Mouse (Mus musculus) olfactory bulb, adult 2 months (tissue): ENCODE results near the gene Apba3.

Experiments used
- CTCF ChIP-seq: fragments of 200-500 bp; IDR thresholded peaks from 2 replicates; pipeline ENCODE4 v1.5.1; 2012; ENCODE audit warnings: low read depth, mild to moderate bottlenecking, low read length, moderate library complexity; ENCODE audit not compliant: insufficient read depth
- POLR2A ChIP-seq: fragments of 200-500 bp; IDR thresholded peaks from 2 replicates; pipeline ENCODE4 v1.6.1; 2012; ENCODE audit warnings: mild to moderate bottlenecking, low read depth, low read length, moderate library complexity; ENCODE audit not compliant: insufficient read depth

- TF ChIP-seq CTCF, result no peak
- no peak for TF ChIP-seq POLR2A
Observed at GRCm38 (mm10) chr10:81259225-81259884, 7.4 kb upstream of the Apba3 start.
